Mouse (Mus musculus) mature B cell (primary cell): ENCODE results near the gene Abr.

ENCODE experiments used
- in situ Hi-C: fragments of 300-500 bp; cut with MboI; formaldehyde crosslinking; loops from 2 replicates; pipeline ENCODE4 v1.14.3; 2019

Gene Abr

DNA sequence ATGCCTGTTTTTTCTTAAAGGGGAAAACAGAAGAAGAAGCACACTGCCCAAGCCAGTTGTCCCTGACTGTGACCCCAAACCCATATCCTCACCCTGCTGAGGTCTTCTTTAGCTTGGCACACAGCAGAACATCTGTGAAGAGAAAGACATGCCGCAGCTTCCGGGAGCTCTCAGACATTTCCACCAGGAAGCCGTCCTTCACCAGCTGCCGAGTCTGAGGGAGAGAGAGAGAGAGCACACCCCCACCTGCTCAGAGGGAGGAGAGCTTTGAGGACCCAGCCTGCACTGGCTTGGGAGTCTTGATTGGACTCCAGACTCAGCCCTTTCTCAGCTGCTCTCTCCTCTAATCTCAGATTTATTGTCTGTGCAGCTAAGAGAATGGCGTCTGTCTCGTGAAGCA lies 160.9 kb downstream of the Abr start:
- in situ Hi-C loops = no loop called here

DNA sequence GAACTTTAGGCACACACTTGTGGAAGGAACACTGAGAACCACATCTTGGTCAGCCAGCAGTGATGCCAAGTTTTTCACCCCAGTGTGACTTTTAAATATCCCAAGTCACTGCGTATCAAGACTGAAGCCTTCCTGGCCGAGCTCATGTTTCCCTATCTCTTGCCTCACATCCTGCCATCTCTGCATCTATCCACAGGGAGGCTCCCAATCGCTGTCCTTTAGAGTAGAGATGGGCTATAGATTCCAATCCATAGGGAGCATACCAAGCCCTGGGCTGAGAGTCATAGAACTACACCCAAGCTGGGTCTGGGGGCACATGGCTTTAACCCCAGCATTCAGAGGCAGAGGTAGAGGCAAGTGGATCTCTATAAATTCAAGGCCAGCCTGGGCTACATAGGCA lies 162.6 kb downstream of the Abr start:
- in situ Hi-C loops = no loop called here

DNA sequence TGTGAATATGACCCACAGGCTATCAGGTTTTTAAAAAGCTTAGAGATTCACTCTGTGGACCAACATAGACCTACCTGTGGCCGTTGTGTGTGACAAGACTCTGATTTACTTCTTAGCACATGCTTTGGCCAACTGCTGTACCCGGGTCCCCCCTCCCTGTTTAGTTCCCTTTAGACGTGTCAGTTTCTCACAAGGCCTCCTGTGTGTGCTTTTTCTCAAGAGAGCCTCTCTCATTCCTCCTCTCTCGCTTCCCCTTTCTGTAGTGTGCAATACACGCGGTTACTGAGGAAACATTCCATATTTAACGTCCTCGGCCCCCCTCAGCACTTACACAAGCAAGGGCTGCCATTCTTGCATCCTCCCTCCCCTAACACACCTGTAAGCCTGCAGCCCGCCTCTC lies 163.4 kb downstream of the Abr start:
- in situ Hi-C loops = no loop called here

DNA sequence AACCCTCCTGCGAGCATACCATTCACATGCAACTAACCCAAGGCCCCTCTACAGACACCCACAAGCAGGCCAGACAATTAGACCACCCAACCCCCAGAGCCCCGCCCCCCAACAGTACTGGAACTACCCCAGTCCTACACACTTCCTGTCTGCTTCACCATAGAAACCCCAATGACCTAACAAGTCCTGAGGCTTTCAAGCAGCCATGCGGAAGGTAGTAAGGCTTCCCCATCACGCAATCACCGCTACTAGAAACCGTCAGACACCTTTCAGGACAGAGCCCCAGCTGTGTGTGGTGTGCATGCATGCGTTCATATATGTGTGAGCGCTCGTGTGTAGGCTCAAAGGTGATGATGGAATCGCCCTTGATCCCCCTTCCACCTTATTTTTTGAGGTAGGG lies 165.2 kb downstream of the Abr start:
- in situ Hi-C loops = no loop called here

DNA sequence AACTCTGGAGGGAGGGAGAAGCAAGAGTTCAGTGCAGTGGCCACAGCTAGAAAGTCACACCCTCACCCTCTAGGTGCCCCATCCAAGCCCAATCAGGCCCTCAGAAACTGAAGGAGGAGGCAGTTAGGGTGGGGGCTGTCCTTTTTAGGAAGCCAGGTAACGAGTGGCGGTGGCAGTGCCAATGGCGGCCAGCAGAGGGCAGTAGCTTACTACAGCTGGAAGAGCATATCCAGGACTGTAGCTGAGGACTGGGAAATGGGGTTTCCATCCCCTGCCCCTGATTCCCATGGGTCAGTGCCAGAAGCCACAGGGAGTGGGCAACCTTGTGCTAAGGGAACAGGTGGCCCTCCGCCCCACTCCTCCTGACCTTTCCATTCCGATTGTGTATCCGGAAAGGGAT lies 165.9 kb downstream of the Abr start:
- in situ Hi-C loops = no loop called here

DNA sequence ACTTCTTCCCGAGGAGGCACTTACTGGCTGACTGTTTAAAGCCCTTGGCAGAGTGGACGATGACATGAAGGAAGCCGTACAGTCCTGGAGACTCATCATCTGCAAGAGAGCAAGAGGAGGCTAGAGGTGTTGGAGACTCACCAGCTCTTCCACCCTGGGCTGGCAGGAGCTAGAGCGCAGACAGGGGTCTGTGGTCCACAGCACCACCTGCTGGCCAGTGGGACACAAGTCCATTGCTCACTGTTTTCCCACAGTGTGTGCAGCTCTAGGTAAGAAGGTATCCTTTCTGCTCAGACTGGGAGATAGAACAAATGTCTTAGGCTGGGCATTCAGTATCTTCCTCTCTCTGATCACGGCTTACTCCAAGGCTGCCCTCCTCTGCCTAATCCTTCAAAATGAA lies 167.6 kb downstream of the Abr start:
- in situ Hi-C loops = no loop called here

DNA sequence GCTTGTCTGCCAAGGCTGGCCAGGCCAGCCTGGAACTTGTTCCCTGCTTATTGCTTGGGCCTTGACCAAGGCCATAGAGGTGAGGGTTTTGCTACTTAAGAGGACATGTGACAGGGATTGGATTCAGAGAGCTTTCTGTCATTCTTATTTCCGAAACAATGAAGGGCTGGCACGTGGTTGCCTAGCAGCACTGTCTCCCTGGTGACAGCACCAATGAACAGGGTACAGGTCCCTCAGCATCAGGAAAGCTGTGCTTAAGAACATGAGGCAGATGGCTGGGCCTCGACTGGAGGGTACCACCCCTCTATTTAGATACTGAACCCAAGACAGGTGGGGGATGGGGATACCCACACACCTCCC lies 171.9 kb downstream of the Abr start:
- in situ Hi-C loops = no loop called here

DNA sequence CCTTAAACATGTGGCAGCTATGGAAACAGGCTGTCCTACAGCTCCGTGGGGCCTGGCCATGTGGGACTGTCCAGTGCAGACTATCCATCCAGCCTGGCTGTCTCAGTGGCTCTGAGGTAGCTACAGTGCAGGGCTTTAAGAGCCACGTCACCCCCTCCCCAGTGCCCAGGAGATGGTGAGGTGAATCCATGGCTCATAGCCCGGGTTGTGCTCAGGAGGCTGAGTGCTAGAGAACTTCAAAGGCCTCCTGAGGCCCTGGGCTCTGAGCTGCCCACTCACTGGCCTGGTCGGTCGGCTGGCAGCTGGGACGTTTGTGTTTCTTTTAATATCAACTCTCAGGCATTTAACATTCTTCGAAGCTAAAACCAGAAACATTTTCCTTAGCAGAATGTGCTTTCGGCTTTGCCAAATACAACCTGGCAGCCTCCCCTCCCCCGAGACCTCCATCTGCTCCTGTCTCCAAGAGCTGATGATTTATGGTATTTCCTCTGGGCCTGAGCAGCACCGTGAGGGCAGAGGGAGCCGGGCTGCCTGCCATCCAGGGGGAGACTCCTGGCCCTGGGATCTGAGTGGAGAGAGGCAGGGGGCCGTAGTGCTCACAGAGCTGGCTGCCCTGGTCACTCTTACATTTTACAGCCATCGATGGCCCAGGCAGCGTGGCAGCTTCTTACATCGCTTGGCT lies 172.5 kb downstream of the Abr start:
- in situ Hi-C loops = no loop called here

DNA sequence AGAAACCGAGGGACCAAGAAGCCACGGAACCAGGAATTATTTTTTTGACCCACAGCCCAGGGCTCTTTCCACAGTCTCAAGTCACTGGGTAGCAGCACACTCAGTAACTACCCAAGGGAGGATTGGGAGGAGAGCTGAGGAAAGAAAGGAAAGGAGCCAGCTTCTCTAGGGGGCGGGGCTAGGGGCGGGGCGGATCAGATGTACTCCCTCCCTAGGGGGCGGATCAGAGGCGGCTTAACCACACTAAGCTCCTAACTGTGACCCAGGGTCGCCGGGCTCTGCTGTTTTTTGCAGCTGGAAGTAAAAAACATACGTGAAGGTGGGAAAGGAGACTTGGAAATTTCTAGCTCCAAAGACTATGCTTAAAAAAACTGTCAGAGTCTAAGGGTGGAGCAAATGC lies 175.9 kb downstream of the Abr start:
- in situ Hi-C loops = no loop called here

DNA sequence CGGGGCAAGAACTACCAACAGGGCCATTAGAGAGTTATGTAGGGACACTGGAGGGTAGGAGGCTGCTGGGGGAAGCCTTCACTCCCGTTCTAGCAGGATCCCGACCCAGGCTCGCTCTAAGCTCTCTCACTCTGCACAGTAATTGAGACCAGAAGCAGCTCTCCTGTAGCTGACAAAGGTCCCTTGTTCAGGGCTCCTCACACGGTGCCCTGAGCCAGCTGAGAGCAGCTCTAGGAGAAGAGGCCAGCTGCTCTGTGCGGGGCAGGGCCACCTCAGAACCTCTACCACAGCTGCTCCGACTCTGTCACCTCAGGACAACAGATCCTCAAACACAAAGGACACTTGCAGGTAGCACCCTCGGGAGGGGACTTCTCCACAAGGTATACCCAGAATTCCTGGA lies 176.7 kb downstream of the Abr start:
- in situ Hi-C loops = no loop called here

DNA sequence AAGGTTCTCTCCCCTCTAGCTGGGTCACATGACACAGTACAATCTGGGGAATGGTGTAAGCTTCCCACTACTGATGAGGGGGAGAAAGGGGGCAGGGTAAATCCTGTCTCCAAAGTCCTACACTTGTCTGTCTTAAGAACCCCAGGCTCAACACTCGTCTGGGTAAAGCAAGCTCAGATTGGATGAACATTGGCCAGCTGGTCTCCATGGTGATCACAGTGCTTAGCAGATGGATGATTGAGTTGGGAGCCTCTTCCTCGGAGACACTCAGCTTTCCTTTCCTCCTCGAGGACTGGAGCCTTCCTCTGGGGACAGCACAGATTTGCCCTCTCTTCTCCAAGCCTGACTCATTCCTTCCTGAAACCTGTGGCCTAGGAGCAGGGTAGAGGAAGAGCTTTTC lies 182.4 kb downstream of the Abr start:
- in situ Hi-C loops = no loop called here

DNA sequence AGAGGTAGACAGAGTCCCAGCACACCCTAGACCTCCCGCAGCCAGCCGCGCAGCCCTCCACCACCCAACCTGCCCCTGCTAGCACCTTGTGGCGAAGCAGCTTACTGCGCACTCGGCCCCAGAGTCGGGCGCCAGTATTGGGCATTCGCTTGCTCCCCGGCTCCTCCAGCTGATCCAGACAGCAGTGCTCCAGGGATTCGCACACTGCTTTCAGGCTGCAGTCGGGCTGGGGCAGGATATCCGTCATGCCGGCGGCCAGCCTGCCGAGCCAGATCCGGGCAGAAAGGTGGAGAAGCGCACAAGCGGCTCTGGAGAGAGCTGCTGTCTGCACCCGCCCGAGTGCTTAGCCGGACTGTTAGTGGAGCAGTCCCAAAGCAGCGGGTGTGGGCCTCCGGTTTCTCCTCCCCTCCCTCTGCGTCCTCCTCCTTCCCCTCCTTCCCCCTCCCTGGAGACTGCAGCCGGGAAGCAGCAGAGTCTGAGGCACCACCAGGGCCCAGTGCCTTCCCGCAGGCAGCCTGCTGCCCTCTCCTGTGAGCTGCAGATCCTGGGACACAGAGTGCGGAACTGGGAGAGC lies 185.2 kb downstream of the Abr start:
- in situ Hi-C loops = no loop called here

DNA sequence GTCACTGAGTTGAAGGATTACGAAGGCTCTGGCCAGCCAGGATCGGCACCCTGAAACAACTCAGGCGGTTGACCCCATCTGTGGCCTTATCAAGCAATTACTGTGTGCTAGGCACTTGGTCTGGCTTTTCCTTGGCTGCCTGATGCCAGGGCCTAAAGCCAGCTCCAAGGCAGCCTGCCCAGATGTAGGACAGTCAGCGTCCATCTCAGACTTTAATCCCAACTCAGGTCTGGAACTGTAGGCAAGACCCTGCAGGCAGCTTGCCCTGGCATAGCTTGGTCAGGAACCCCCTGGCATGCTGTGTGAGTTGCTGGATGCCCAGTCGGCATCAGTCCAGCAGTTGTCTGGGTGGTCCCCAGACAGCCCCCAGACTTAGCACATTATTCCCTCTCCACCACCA lies 186.1 kb downstream of the Abr start:
- in situ Hi-C loops = no loop called here

DNA sequence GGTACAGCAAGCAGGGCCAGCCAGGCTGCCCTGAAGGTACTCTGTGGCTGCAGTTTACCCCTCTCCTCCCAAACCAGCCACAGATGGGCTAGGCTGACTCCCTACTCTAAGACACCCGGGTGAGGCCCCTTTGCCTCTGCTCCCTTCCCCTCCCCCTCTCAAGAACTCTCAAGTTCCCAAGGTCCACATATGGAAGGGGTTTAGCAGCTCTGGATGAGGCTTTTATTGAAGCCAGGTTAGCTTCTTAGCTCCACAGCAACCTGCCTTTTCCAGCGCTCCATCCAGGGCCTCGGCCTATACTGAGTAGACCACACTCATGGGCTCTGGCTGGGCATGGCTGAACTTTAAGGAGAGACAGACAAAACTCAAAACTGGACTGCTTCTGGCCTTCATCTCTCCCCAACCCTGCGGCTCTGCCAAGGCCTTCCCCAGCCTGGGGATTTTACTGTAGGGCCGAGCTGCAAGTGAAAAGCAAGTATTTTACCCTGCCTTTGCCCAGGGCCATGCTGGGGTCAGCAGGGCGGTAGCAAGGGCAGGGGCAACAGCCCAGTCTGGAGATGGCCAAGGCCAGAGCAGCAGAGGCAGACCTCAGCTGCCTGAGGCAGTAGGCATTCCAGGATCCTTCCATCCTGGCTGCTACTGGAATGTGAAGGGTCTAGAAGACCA lies 192.0 kb downstream of the Abr start:
- in situ Hi-C loops = no loop called here

DNA sequence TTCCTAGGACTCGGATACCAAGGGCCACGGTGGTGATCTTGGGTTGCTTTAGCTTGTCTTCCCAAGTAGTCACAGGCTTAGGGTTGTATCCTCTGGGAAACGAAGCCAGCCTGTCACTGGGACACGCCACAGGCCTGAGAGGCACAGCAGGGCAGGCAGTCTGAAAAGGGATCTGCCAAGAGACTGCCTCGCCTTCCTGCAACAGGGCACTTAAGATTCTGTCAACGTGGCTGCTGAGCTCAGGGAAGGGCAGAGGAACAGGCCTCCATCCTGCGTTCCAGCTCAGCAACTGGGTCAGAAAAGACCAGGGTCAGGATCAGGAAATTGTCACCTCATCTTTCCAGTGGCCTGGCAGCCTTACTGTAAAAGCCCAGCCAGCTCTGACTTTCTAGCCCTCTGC lies 192.6 kb downstream of the Abr start:
- in situ Hi-C loops = no loop called here

DNA sequence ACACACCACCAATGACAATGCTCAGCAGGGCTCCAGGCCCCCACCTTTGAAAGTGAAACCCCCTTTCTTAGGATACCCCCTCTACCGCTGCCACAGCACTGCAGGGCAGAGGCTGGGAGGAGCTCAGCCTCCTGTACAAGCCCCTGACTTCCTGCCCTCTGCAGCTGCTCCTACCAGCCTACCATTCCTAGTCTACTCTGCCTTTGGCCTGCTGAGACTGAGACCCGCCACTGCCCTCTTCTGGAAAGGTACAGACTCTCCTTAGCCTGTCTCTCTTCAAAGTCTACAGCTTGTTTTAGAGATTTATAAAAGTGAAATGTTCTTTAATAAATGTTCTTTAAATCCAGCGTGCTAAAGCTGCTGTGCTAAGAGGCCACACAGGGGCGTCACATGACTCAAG lies 193.1 kb downstream of the Abr start:
- in situ Hi-C loops = no loop called here

DNA sequence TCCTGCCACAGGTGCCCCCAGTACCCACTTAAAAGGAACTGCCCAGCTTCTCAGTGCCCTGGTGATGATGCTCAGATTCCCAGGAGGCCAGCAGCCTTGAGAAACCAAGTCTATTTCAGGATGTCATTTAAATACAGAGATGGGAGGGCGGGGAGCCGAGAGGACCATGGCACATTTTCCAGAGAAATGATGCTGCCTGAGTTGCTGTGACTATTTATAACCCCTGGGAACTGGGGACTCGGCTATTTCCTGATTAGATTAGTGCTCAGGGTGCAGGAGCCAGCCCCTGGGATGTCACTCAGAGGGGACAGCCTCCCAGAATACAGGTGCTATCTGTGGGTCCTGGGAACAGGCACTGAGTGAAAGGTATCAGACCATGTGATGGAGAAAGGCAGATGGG lies 194.3 kb downstream of the Abr start:
- in situ Hi-C loops = no loop called here

DNA sequence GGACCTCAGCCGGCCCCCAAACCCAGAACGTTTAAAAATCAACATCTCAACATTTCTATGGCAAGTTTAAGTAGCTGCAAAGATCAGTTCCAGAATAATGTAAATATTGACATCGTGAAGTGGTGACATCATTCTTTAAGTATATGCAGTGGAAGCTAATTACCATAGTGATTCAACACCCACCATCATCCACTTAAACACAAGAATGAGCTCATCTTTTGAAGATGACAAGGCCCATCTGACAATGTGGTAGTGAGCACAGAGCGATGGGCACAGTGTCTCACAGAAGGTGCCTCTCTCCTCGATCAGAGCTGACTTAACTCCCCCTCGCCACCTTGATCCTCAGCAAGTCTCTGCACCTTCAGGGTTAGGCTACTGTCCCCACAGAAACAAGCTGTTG lies 196.4 kb downstream of the Abr start:
- in situ Hi-C loops = no loop called here

DNA sequence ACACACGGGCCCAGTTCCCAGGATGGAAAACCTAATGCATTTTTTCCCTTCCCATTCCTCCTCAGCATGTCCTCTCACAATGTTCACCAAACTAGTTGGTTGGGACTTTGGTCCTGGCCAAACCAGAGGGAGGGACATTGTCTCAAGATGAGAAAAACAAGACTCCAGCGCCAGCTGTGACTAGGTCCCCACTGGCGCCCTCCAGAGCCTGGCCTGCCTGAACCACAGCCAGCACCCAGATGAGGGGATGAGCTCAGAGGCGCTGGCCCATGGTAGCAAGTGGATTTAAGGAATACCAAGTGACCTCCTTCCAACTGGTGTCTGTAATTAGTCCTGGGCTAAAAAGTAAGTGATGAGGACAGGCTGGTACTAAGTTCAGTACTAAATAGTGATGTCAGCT lies 201.2 kb downstream of the Abr start:
- in situ Hi-C loops = no loop called here

DNA sequence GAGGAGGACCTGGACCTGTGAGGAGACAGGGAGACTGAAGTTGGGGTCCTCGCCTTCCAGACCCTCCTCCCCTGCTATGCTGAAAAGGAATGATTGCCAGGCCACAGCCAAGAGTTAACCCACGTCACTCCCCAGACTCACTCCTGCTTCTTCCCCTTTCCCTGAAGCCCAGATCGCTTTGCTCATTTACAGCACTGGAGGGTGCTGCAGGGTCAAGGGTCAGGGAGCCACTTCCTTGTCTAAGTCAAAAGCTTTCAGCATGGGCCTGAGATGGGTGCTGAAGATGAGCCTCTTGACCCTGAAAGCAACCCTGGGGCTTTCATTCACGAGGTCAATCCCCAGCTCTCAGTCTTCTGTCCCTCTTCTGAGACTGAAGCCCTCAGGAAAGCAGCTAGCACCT lies 202.9 kb downstream of the Abr start:
- in situ Hi-C loops = no loop called here

DNA sequence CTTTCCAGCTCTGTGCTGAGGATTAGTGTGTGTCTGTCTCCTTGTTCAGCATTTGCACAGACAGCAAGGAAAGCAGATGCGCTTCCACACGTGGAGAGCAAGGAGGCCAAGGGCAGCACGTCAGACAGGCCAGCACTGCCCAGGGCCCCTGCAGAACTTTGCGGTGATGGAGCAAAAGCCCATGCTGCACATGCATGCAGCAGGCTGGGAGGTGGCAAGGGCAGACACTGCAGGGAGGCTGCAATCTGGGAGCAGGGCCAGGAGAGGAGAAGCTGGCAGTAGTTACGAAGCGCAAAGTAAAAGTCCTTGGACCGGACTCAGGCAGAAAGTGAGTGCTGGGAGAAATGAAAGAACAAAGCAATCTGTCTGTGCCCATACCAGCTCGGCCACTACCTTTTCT lies 203.7 kb downstream of the Abr start:
- in situ Hi-C loops = no loop called here

DNA sequence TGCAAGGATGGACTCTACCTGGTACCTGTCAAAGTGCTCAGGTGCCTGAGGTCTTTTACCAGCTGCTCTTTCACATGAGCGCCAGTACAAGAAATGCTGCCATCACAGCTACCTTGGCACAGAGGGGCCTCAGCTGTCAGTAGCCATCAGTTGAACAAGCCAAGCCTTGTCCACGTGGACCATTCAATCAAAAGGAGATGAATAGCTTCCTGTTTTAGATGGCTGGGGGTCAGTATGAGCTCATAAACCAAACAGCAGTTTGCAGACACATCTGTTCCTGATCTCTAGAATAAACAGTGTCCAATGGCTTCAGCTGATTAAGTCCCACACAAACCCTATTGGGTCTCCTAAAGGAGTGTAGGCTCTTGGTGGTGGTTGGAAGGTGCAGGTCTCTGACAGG lies 206.1 kb downstream of the Abr start:
- in situ Hi-C loops = no loop called here

DNA sequence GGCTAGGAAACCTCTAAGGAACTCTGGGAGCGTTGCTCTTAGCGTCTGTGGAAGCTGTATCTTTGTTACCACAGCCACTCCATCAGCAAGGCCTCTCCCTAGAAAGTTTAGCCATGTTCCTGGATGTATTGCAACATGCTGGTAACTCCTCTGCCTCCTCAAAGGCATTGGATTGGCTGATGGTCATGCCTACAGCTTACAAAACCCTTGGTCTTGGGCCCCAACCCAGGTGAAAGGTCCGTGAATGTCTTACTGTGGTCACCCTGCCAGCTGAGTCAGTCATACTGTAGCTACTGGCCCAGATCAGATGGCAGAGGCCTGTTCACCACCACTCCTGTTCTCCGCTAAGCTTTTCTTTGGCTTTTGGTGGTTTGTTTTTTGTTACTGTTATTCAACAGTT lies 207.1 kb downstream of the Abr start:
- in situ Hi-C loops = no loop called here

DNA sequence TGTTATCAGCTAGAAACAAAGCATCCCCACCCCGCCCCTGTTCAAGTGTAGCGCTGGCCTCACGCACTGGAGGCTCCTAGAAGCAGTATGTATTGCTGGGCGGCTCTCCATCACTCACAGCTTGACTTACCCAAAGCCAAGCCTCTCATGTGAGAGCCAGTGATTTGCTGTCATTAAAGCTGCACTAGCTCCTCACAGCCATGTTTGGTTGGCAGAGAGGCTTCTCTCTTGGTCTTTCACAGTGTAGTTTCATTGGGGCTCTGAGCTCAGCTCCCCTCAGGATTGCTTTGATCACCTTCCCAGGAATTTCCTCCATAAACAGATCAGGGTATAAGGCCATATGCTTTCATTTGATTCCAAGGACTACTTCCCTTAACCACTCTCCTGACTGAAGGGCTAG lies 208.9 kb downstream of the Abr start:
- in situ Hi-C loops = no loop called here
